Mouse (Mus musculus): ENCODE data around the gene Ldb3.

DNA sequence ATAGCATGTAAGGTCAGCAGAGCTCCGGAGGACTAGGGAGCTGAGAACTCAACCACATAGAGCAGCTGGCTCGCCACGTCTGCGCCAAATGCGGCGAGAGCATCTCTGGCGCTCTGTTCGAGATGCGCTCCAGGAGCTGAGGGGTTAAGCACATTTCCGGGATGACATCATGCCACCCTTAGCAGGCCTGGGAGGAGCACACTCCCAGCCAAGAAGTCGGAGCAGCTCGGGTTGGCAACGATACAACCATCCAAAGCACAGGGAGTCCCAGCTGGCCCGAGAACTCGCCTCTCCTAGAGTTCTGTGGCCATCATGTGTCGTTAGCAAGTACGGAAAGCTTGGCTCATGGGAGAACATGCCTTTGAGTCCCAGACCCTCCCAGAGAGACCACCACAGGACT is 22.8 kb downstream of the Ldb3 start:
- TF ChIP-seq CTCF (IDR thresholded peaks at IDR 0.05; ENCODE audit: control insufficient read depth, insufficient read depth, low read length) (no peak), POLR2A (IDR thresholded peaks at IDR 0.05; ENCODE audit: borderline replicate concordance, control insufficient read depth, low read depth, low read length) (no peak)

All from bone marrow, adult 2 months (tissue).